Mouse (Mus musculus) spleen, adult 2 months (tissue): ENCODE results near the gene Olfr1166. TPM values are rescaled to one million over a fixed set of nuclear protein-coding genes. Genes with fewer than 3 reads are reported as not detected.
"Not testable (repeated sequence)": the region's sequence is repeated elsewhere in the genome, so short reads cannot be mapped to it uniquely, and the experiment has no call there.

Source experiments
- DNase-seq, 2 experiments: peaks; one replicate each; pipeline versions ENCODE4 v3.0.0 to v3.0.0-alpha.2; 2012 to 2021; ENCODE audit warnings: low spot score in 2 of 2, low read depth in 1 of 2
- H3K27ac ChIP-seq: fragments of 200-500 bp; 2 replicates; pipeline ENCODE4 v1.5.1; 2012; ENCODE audit warnings: low read length, inconsistent platforms; ENCODE audit not compliant: insufficient read depth
- H3K27me3 ChIP-seq: fragments of 200-500 bp; 2 replicates; pipeline ENCODE4 v1.6.1; 2012; ENCODE audit warnings: mild to moderate bottlenecking, moderate library complexity, low read length, inconsistent platforms; ENCODE audit not compliant: control insufficient read depth, insufficient read depth
- H3K36me3 ChIP-seq: fragments of 200-500 bp; 2 replicates; pipeline ENCODE4 v1.6.1; 2012; ENCODE audit warnings: mild to moderate bottlenecking, low read length, inconsistent platforms; ENCODE audit not compliant: control insufficient read depth, insufficient read depth
- H3K4me1 ChIP-seq: fragments of 200-500 bp; 2 replicates; pipeline ENCODE4 v1.6.1; 2011; ENCODE audit warnings: inconsistent platforms; ENCODE audit not compliant: control insufficient read depth, insufficient read depth, insufficient read length
- H3K4me3 ChIP-seq: fragments of 200-500 bp; 2 replicates; pipeline ENCODE4 v1.5.1; 2011; ENCODE audit warnings: mild to moderate bottlenecking, inconsistent platforms; ENCODE audit not compliant: insufficient read depth, insufficient read length; ENCODE audit errors: extremely low read depth
- CTCF ChIP-seq: fragments of 200-500 bp; IDR thresholded peaks from 2 replicates; pipeline ENCODE4 v1.5.1; 2011; ENCODE audit warnings: mild to moderate bottlenecking, inconsistent platforms; ENCODE audit not compliant: insufficient read depth, insufficient read length, insufficient replicate concordance; ENCODE audit errors: extremely low read depth
- POLR2A ChIP-seq: fragments of 200-500 bp; IDR thresholded peaks from 2 replicates; pipeline ENCODE4 v1.6.1; 2011; ENCODE audit warnings: low read depth, low read length, inconsistent platforms
- WGBS: fragments of 180-500 bp; shearing (Covaris S2); methylation state at CpG from one replicate; pipeline ENCODE4 v1.1.7; 2018; 5-methylcytosine and 5-hydroxymethylcytosine counted together
- polyA plus RNA-seq: library from polyadenylated mRNA; depleted of rRNA; stranded (reverse); fragments of >200 nt; gene quantifications from 2 replicates; pipeline ENCODE4 v1.2.3, GENCODE M21; 2012; rRNA removed

Olfr1166 gene
- polyA plus RNA-seq, result not detected in 2 replicates

GRCm38 (mm10) chr2:88128172-88128571 is at the start of gene Olfr1166:
TSS of gene Olfr1166 (minus strand) at chr2:88128272.
- Histone ChIP-seq H3K4me3 (no peak within 1 kb of the TSS), H3K27ac (no peak within 1 kb of the TSS), H3K36me3 (no peaks in the 10 kb centered on the region), H3K27me3 (no peaks in the 10 kb centered on the region), H3K4me1 (no peaks in the 10 kb centered on the region)
- WGBS, result 87% methylated on average over 1 of the region's 1 CpGs
- DNase-seq, result no peak
- TF ChIP-seq POLR2A, result no peak
- no peak for TF ChIP-seq CTCF

DNA sequence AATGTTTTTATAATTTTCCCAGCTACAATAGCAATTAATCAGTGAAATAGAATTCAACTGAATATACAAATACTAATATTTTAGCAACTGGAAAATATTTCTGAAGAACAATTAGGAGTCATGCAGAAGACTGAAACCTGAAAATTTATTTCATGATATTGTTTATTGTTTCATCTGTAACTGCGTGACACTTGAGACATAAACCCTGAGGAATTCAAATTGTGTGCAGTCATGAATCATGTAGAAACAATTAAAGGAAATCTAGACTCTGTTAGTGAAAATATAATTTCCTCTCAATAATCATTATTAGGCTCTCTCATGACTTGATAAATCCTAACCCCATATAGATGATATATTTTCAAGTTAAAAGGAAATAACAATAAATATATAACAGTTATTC is 27.0 kb upstream of the Olfr1166 start, which contains the start of gene Olfr1167:
Olfr1167 (minus strand) TSS at position 101 of the 400 bp plus-strand sequence.
- H3K4me3 ChIP-seq, H3K27ac ChIP-seq, DNase-seq, H3K4me1 ChIP-seq, H3K36me3 ChIP-seq, H3K27me3 ChIP-seq: not testable (repeated sequence)
- WGBS, result 79% methylated on average over 1 of the region's 1 CpGs

GRCm38 (mm10) chr2:88093866-88094265 is 34.2 kb downstream of the Olfr1166 start, which contains the start of gene Olfr1164:
TSS of gene Olfr1164 (minus strand) at chr2:88093966.
- no peak for DNase-seq
- H3K4me3 ChIP-seq, result no peak within 1 kb of the TSS
- TF ChIP-seq CTCF (no peak), POLR2A (no peak)
- no peak within 1 kb of the TSS for H3K27ac ChIP-seq
- no peaks in the 10 kb centered on the region for H3K4me1 ChIP-seq
- WGBS, result 71% methylated on average over 4 of the region's 4 CpGs
- no peaks in the 10 kb centered on the region for H3K27me3 ChIP-seq
- H3K36me3 ChIP-seq, result no peaks in the 10 kb centered on the region

Other genes with a start within 250 kb of the Olfr1166 start
- not detected in 2 replicates for gene Olfr1153, start 233.3 kb downstream of the Olfr1166 start, polyA plus RNA-seq
- gene Olfr1154, start 223.1 kb downstream of the Olfr1166 start, polyA plus RNA-seq, result not detected in 2 replicates
- gene Olfr1155, start 183.1 kb downstream of the Olfr1166 start, polyA plus RNA-seq, result not detected in 2 replicates
- not detected in 2 replicates for gene Olfr1156, start 175.2 kb downstream of the Olfr1166 start, polyA plus RNA-seq
- gene Olfr1157, start 160.0 kb downstream of the Olfr1166 start, polyA plus RNA-seq, result not detected in 2 replicates
- not detected in 2 replicates for gene Olfr74, start 153.6 kb downstream of the Olfr1166 start, polyA plus RNA-seq
- not detected in 2 replicates for gene Olfr1158, start 138.2 kb downstream of the Olfr1166 start, polyA plus RNA-seq
- gene Olfr1160, start 120.0 kb downstream of the Olfr1166 start, polyA plus RNA-seq, result not detected in 2 replicates
- gene Olfr1161, start 105.5 kb downstream of the Olfr1166 start, polyA plus RNA-seq, result not detected in 2 replicates
- gene Olfr73, start 90.6 kb downstream of the Olfr1166 start, polyA plus RNA-seq, result not detected in 2 replicates
- not detected in 2 replicates for gene Olfr1162, start 77.1 kb downstream of the Olfr1166 start, polyA plus RNA-seq
- not detected in 2 replicates for gene Olfr1163, start 56.4 kb downstream of the Olfr1166 start, polyA plus RNA-seq
- not detected in 2 replicates for gene Olfr1164, start 34.3 kb downstream of the Olfr1166 start, polyA plus RNA-seq
- not detected in 2 replicates for gene Olfr1167, start 26.9 kb upstream of the Olfr1166 start, polyA plus RNA-seq
- gene Olfr1168, start 53.6 kb upstream of the Olfr1166 start, polyA plus RNA-seq, result not detected in 2 replicates
- not detected in 2 replicates for gene Olfr1170, start 100.1 kb upstream of the Olfr1166 start, polyA plus RNA-seq
- not detected in 2 replicates for gene Olfr1173, start 151.6 kb upstream of the Olfr1166 start, polyA plus RNA-seq
- not detected in 2 replicates for gene Olfr1174-ps, start 186.9 kb upstream of the Olfr1166 start, polyA plus RNA-seq
- gene Olfr1175-ps, start 198.9 kb upstream of the Olfr1166 start, polyA plus RNA-seq, result not detected in 2 replicates
- gene Olfr1176, start 208.4 kb upstream of the Olfr1166 start, polyA plus RNA-seq, result not detected in 2 replicates
- not detected in 2 replicates for gene Olfr1177-ps, start 218.2 kb upstream of the Olfr1166 start, polyA plus RNA-seq